Mouse (Mus musculus) liver (tissue): Measurements from ENCODE around the gene Efcab9.
A peak's percentile ranks its signal among the peaks of the same experiment; 100 is the strongest.

Source experiments
- DNase-seq: peaks from one replicate; pipeline ENCODE4 v3.0.0-alpha.2; 2020; ENCODE audit warnings: mixed read lengths

Efcab9 gene

DNA sequence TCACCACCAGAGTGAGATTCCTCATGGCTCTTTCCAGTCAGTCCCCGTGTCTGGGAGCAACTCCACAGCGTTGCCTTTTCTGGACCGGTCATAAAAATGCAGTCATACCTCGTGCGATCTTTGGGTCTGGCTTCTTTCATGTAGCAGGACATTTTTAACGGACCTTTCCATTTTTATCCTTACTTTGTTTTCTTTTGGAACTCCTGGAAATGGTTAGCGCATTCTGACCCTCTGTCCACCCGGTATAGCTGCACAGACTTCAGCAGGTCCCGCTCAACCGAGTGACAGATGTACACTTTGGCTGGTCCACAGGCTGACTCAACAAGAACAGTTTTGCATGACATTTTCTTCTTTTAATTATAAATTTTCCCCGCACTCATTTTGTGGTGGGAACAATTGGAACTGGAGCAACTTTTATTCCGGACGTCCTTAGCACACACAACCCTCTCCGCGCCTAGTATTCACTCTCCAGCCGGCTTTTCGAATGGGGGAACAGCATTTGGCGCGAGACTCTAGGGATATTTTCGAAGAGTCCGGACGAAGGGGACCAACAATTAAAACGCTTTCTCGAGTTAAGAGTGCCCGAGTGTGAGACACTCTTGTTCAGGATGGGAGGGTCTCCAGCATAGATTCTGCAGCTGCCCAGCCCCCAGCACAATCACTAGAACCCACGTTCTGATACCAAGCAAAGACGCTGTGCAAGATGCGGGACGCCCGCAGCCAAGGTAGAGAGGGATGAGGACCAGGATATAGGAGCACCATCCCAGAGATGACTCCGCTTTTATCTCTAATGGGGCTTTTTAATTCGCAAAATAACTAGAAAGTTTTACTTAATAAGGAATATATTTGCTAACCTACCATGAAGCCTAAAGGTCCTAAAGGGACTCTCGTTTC is at the start of gene Efcab9:
Efcab9 (minus strand) TSS at position 211 of the 894 bp plus-strand sequence.
- no peak for DNase-seq

- no peak for DNase-seq
Measured at GRCm38 (mm10) chr11:32581031-32581430, 49.1 kb upstream of the Efcab9 start.

DNA sequence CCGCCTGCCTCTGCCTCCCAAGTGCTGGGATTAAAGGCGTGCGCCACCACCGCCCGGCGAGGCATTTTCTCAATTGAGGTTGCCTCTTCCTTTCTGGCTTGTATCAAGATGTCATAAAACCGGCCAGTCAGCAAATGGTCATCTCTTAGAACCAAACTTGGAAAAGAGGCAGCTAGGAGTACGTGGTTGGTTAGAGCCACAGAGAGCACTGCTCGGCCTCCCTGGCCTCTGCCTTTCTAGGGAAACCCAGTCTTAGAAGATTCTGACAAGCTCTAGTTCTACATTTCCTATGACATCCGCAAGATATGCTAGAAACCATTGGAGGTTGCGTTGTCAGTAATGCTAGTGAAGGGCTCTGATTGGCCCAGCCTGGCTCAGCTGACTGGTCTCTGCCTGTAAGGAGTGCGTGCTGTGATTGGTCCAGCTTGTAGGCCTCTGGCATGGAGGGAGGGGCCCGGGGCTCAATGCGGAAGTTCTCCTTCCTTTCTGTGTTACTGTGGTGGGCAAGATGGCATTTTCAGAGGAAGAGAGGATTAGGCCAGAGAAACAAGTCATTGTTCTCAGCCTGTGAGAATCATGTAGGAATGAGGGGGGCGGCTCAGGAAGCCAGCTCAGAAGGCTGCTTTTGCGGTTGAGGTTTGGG is 48.5 kb upstream of the Efcab9 start:
- DNase-seq = peak; percentile 63

GRCm38 (mm10) chr11:32576760-32577050 is 44.8 kb upstream of the Efcab9 start:
- no peak for DNase-seq

DNA sequence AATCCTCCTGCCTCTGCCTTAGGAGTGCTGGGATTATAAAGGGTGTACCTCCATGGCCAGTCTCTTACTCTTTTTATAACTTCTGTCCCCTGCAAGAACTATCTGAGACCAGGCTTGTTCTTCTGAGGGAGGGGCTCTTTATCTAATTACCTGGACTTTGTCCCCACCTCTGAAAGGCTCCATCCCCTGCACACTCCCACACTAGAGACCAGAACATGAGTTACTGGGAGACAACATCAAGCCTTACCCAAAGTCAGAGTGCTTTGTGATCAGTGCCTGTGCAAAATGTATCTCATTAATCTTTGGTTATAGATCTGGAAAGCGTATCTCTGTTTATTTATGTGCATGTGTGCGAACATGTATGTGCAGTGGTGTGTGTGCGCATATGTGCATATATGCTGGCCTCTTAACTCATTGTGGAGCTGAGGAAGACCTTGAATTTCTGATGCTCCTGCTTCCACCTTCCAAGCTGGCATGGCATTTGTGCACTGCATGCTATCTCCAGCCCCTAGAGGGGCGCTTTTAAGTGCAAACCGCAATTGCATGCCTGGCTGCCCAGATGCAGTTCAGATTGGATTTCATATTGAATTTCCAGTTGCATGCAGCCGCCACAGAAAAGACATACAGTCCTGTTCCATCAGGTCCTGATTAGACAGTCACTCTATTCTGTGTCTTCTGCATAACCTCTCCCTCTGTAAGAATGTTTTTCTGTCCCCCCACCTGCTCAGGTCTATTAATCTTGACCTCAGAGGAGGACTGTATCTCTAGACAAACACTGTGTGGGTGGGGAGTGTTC is 44.3 kb upstream of the Efcab9 start:
- DNase-seq = no peak

DNA sequence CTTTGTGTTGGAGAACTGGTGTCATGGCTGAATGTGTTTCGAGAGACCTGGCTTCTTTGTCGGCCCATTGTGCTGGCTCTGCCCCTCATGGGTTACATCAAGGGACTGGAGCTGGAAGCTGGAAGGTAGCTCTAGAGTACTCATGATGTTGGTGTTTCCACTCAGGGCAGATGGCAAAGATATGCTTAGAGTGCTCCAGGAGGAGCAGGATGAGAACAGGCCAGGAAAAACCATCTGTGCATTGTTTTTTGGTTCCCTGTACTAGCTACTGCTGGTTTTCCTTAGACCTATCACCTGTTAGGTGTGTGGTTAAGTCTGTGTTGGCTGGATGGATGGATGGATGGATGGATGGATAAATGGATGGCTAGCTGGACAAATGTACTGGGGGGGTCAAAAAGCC is 41.8 kb upstream of the Efcab9 start:
- no peak for DNase-seq

DNA sequence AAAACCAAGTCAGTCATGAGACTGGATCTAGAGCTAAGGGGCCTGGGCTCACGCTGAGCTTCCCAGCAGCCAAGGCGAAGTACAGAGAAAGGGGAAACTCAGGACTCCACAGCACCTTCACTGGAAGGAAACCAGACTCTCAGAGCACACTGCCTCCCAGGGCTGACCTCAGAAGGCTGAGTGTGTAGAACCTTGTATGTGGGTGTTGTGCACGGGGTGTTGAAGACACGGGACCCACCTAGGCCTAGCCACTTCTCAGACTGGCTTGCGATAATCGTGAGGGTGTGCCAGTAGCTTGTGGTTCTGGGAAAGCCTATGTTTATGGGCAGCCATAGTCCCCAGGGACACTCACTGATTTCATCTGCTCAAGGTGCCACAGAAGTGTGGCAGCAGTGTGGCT is 39.2 kb upstream of the Efcab9 start:
- no peak for DNase-seq

GRCm38 (mm10) chr11:32568637-32569293 is 36.9 kb upstream of the Efcab9 start:
- no peak for DNase-seq

GRCm38 (mm10) chr11:32568060-32568459 is 36.2 kb upstream of the Efcab9 start:
- DNase-seq = no peak

- no peak for DNase-seq
Measured at GRCm38 (mm10) chr11:32567000-32567855, 35.3 kb upstream of the Efcab9 start.

DNA sequence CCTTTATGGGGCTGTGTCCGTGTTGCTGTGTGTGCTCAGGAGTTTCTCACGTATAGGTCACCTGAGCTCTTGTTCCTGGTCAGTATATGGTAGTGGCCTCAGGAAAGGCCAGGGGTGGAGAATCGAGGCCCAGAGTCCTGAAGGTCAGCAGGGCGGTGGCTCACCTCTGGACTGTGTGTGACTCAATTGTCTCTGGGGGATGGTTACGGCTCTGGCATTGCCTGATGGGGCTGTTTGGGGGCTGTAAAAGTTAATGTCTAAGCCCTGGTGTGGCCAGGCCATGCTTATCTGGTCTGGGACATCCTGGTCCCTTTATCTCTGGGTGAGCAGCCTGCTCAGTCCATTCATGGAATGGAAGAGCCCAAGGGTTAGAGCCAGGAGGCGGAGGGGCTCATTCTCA is 34.3 kb upstream of the Efcab9 start:
- DNase-seq = no peak

GRCm38 (mm10) chr11:32565088-32565487 is 33.2 kb upstream of the Efcab9 start:
- DNase-seq = no peak

GRCm38 (mm10) chr11:32564629-32565028 is 32.7 kb upstream of the Efcab9 start:
- DNase-seq = no peak

DNA sequence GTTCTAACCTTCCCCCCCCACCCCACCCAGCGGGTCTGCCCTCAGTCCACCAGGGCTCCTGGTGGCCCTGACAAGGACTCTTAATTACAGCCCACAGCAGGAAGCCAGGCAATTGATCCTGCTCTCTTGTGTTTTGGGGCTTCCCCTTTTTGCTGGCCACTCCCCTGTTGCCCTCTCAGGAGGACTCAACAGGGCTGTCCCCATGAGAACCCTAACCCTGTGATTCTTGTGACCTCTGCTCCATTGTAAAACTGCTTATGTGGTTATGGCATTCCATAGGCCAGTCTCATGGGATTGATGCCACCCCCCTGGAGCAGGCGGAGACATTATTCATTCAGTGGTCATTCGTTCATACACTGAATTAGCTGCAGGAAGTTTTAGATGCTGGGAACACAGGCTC is 31.8 kb upstream of the Efcab9 start:
- DNase-seq = no peak

DNA sequence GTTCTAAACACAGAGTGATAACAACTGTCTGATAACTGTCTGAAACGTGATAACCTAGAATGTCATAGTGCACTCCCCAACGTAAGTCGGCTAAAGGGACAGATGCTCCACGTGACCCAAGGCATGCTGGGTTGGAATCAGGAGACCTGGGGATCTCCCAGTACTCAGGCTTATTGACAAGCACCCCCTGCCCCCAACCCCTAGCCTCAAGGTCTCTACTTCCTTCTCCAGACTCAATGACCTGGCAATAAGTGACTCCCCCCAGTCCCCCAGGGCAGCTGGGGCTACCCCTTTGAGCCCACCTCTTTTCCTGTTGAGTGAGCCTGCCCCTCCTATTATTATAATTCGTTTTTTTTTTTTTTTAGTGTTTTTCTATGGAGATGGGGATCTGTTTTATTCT is 30.8 kb upstream of the Efcab9 start:
- no peak for DNase-seq

GRCm38 (mm10) chr11:32561465-32562355 is 29.8 kb upstream of the Efcab9 start:
- no peak for DNase-seq

DNA sequence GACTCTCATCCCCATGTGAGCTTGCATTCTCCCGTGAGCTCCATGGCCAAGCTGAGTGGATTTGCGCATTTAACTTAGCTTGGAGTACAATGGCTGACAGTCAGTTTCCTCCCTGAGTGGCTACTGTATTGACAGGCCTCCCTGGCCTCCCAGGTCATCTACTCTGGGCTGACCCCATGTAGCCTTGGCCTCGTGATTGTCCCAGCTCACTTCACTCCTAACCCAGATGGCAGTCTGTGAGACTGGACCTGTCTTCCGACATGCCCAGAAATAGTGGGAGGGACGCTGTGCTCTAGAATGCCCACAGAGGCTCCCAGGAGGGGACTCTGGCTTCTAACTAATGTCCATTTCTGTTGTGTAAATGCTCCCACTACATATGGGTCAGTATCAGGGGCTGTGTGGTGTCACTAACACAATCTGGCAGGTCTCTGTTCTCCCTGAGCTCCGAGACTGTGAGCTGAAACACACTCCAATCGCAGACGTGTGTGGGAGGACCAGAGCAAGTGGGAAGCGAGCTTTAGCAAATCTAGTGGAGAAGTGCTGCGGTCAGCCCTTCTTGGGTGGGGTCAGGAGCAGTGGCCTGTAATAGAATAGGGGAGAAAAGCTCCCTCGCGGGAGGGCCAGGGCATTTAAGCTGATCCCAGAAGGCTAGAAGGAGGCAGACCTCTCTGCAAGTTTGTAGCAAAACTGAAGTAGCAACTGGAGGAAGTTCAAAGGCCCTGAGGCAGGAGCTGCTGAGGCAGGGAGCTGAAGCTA is 28.3 kb upstream of the Efcab9 start:
- no peak for DNase-seq

DNA sequence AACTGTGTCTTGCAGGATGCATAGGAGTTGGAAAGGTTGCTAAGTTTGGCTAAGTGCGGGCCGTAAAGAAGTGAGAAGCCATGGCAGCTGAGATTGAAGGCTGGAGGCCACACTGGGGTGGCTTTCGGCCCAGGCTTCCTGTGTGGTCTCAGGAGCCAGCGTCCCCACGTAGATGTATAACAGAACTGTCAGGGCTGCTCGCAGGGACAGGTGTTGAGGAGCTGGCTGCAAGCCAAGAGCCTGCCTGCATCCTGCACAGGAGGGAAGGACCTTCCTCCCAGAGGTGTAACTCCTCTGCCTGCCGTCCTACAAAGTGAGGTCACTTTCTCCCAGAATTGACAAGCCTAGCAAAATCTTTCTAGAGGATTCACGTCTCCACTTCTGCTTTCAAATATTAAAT is 26.8 kb upstream of the Efcab9 start:
- DNase-seq = no peak

DNA sequence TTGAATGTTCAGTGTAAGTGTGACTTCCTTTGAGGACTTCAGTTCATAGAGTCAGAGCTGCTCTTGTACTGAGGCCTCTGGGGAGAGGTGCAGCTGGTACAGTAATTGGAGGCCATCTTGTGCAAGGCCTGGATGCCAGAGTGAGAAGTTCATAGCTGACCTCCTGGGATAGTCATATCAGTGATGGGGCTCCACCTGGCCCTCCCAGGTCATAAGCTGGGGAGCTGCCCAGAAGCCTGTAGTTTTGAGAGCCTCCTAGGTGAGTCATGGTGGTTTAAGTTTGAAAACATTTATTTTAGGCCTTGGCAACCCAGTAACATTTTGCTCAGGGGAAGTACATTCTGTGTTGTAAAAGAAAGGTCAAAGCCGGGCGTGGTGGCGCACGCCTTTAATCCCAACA is 26.1 kb upstream of the Efcab9 start:
- DNase-seq = no peak

- no peak for DNase-seq
Measured at GRCm38 (mm10) chr11:32556333-32556990, 24.6 kb upstream of the Efcab9 start.
